Mouse (Mus musculus) CH12.LX (cell line): ENCODE data around the gene Cysltr2. TPM values are rescaled to one million over a fixed set of nuclear protein-coding genes. Genes with fewer than 3 reads are reported as not detected.

Experiments used
- DNase-seq: peaks from one replicate; pipeline ENCODE4 v3.0.0-alpha.2; 2013; ENCODE audit errors: extremely low read depth
- H3K27ac ChIP-seq: 2 replicates; pipeline ENCODE4 v1.5.1; 2012; ENCODE audit warnings: low read depth, mild to moderate bottlenecking, control low read depth, moderate library complexity; ENCODE audit not compliant: insufficient read depth
- H3K27me3 ChIP-seq: replicated peaks from 2 replicates; pipeline ENCODE3; 2012; ENCODE audit warnings: inconsistent platforms
- H3K36me3 ChIP-seq, 2 experiments: replicated peaks in 1 of 2; 2 replicates each; pipeline versions ENCODE3 to v1.6.1; 2012; ENCODE audit warnings: inconsistent platforms in 1 of 2, low read length in 1 of 2, mild to moderate bottlenecking in 1 of 2, mixed read lengths in 1 of 2, moderate library complexity in 1 of 2; ENCODE audit not compliant: control insufficient read depth in 1 of 2, insufficient read depth in 1 of 2
- H3K4me1 ChIP-seq, 2 experiments: 2 replicates each; pipeline ENCODE4 v1.6.1; 2012; ENCODE audit warnings: inconsistent platforms in 1 of 2, moderate library complexity in 1 of 2; ENCODE audit not compliant: insufficient read depth in 2 of 2, control insufficient read depth in 1 of 2
- H3K4me2 ChIP-seq: 2 replicates; pipeline ENCODE4 v1.6.1; 2012; ENCODE audit warnings: low read depth, mild to moderate bottlenecking, control low read depth; ENCODE audit not compliant: poor library complexity, insufficient read depth, severe bottlenecking
- H3K4me3 ChIP-seq, 3 experiments: fragments of 150-350 bp in 1 of 3; sonication (generic) in 1 of 3; replicated peaks in 1 of 3; 2 replicates each; pipeline versions ENCODE3 to v1.5.1; 2011 to 2012; ENCODE audit warnings: low read depth in 2 of 3, low read length in 2 of 3, mild to moderate bottlenecking in 2 of 3, moderate library complexity in 2 of 3, control low read depth in 1 of 3, improper control_type of control experiment in 1 of 3, inconsistent platforms in 1 of 3, mixed read lengths in 1 of 3; ENCODE audit not compliant: poor library complexity in 1 of 3
- H3K79me2 ChIP-seq: replicated peaks from 2 replicates; pipeline ENCODE4 v1.6.1; 2012; ENCODE audit warnings: mild to moderate bottlenecking, moderate library complexity; ENCODE audit not compliant: control insufficient read depth, poor library complexity, insufficient read depth, severe bottlenecking; ENCODE audit errors: extremely low read depth
- H3K9ac ChIP-seq: 2 replicates; pipeline ENCODE4 v1.6.1; 2012; ENCODE audit warnings: low read depth, mild to moderate bottlenecking, control low read depth, moderate library complexity; ENCODE audit not compliant: insufficient read depth
- H3K9me3 ChIP-seq: replicated peaks from 2 replicates; pipeline ENCODE3; 2012; ENCODE audit warnings: low read length, inconsistent platforms, mixed read lengths
- BHLHE40 ChIP-seq: IDR thresholded peaks from 2 replicates; pipeline ENCODE4 v1.6.1; 2011; ENCODE audit warnings: mild to moderate bottlenecking, low read depth, low read length, improper control_type of control experiment
- CHD2 ChIP-seq: IDR thresholded peaks from 2 replicates; pipeline ENCODE4 v1.6.1; 2011; ENCODE audit warnings: low read length, improper control_type of control experiment
- EP300 ChIP-seq: IDR thresholded peaks from 2 replicates; pipeline ENCODE4 v1.6.1; 2011; ENCODE audit warnings: low read length, improper control_type of control experiment
- ETS1 ChIP-seq: conservative IDR thresholded peaks from 2 replicates; pipeline ENCODE4 v1.6.1; 2012; ENCODE audit warnings: low read depth, mild to moderate bottlenecking, inconsistent platforms, low read length, improper control_type of control experiment, moderate library complexity
- IRF4 ChIP-seq: IDR thresholded peaks from 2 replicates; pipeline ENCODE4 v1.6.1; 2014; ENCODE audit warnings: low read depth, mild to moderate bottlenecking, inconsistent platforms, low read length, improper control_type of control experiment
- JUN ChIP-seq: IDR thresholded peaks from 2 replicates; pipeline ENCODE4 v1.6.1; 2011; ENCODE audit warnings: low read depth, mild to moderate bottlenecking, low read length, improper control_type of control experiment, moderate library complexity; ENCODE audit not compliant: insufficient read depth
- MAX ChIP-seq: IDR thresholded peaks from 2 replicates; pipeline ENCODE4 v1.6.1; 2011; ENCODE audit warnings: low read length, improper control_type of control experiment
- MAZ ChIP-seq: IDR thresholded peaks from 2 replicates; pipeline ENCODE4 v1.6.1; 2012; ENCODE audit warnings: low read depth, mild to moderate bottlenecking, inconsistent platforms, low read length, improper control_type of control experiment, moderate library complexity
- MEF2A ChIP-seq: IDR thresholded peaks from 2 replicates; pipeline ENCODE4 v1.6.1; 2014; ENCODE audit warnings: low read depth, mild to moderate bottlenecking, inconsistent platforms, low read length, improper control_type of control experiment, borderline replicate concordance
- MYC ChIP-seq: IDR thresholded peaks from 2 replicates; pipeline ENCODE4 v1.6.1; 2011; ENCODE audit warnings: low read depth, mild to moderate bottlenecking, improper control_type of control experiment, low read length
- NELFE ChIP-seq: IDR thresholded peaks from 2 replicates; pipeline ENCODE4 v1.6.1; 2011; ENCODE audit warnings: low read depth, low read length, improper control_type of control experiment
- NRF1 ChIP-seq: IDR thresholded peaks from 2 replicates; pipeline ENCODE4 v1.6.1; 2014; ENCODE audit warnings: low read depth, mild to moderate bottlenecking, inconsistent platforms, low read length, improper control_type of control experiment, moderate library complexity
- POLR2AphosphoS2 ChIP-seq: IDR thresholded peaks from 2 replicates; pipeline ENCODE4 v1.6.1; 2011; ENCODE audit warnings: low read depth, low read length, improper control_type of control experiment
- RCOR1 ChIP-seq: conservative IDR thresholded peaks from 2 replicates; pipeline ENCODE4 v1.6.1; 2012; ENCODE audit warnings: low read depth, mild to moderate bottlenecking, inconsistent platforms, low read length, improper control_type of control experiment
- TBP ChIP-seq: conservative IDR thresholded peaks from 2 replicates; pipeline ENCODE4 v1.6.1; 2011; ENCODE audit warnings: low read depth, low read length, improper control_type of control experiment
- TCF12 ChIP-seq: IDR thresholded peaks from 2 replicates; pipeline ENCODE4 v1.6.1; 2014; ENCODE audit warnings: low read depth, mild to moderate bottlenecking, inconsistent platforms, low read length, improper control_type of control experiment
- USF2 ChIP-seq: conservative IDR thresholded peaks from 2 replicates; pipeline ENCODE4 v1.6.1; 2011; ENCODE audit warnings: low read depth, low read length, improper control_type of control experiment
- dilution Hi-C: fragments of 300-500 bp; cut with MboI; formaldehyde crosslinking; loops from 2 replicates; pipeline ENCODE4 v1.14.3; 2020; ENCODE audit warnings: low sequenced_read_pairs; ENCODE audit not compliant: extremely low pct_unique_long_range_greater_than_20kb, extremely low pct_ligation_motif_present
- in situ Hi-C: fragments of 300-500 bp; cut with MboI; formaldehyde crosslinking; loops from 3 replicates; pipeline ENCODE4 v1.14.3; 2019; ENCODE audit warnings: low sequenced_read_pairs, low pct_ligation_motif_present, low pct_unique_long_range_greater_than_20kb, mixed read lengths
- polyA plus RNA-seq: library from polyadenylated mRNA; unstranded; fragments of >175 nt; gene quantifications from 2 replicates; pipeline ENCODE4 v1.2.1, GENCODE M21; 2012; ENCODE audit warnings: low read depth; ENCODE audit not compliant: insufficient read length
- total RNA-seq, 2 experiments: library from RNA; depleted of rRNA; stranded (reverse); fragments of 300-350 nt in 1 of 2; fragments of >200 nt in 1 of 2; gene quantifications; 2 replicates each; pipeline ENCODE4 v1.2.3; 2012 to 2014

Gene Cysltr2
- total and polyA plus RNA-seq, 3 experiments = 0.47 to 2.0 (median 0.89) TPM

- H3K9me3 ChIP-seq = no peaks in the 10 kb centered on the region
- peak overlapping the region in 2 of 3 experiments; percentile 2 to 23 for H3K4me3 ChIP-seq
- dilution Hi-C loops = no loop called here
Observed at GRCm38 (mm10) chr14:72982981-72983436, 65.9 kb downstream of the Cysltr2 start.

GRCm38 (mm10) chr14:72980761-72981160 lies 68.2 kb downstream of the Cysltr2 start:
- in situ Hi-C loops = loop anchor here (5.0 kb wide), 1 partner anchor 93 kb away; no protein-coding TSS in a partner anchor
- Histone ChIP-seq H3K9me3 (no peaks in the 10 kb centered on the region), H3K4me1 (peaks cover 20 to 29% of the 10 kb centered on the region in 2 experiments), H3K27me3 (no peaks in the 10 kb centered on the region), H3K27ac (no peak overlapping the region), H3K4me3 (no peak overlapping the region), H3K36me3 (no peaks in the 10 kb centered on the region), H3K4me2 (no peak overlapping the region), H3K9ac (no peak overlapping the region), H3K79me2 (no peaks in the 10 kb centered on the region)
- DNase-seq = peak; percentile 46
- dilution Hi-C loops = no loop called here
- TF ChIP-seq JUN (no peak), CHD2 (no peak), MYC (no peak), EP300 (peak; percentile 72), IRF4 (no peak), USF2 (no peak), MAX (0 out of 2 replicates have a peak, but pooled peaks have one; percentile 15), NELFE (no peak), BHLHE40 (peak; percentile 44), POLR2AphosphoS2 (no peak), MAZ (no peak), TCF12 (0 out of 2 replicates have a peak, but pooled peaks have one; percentile 24), ETS1 (peak; percentile 30; the same call in 1 of the 2 replicates)

More at GRCm38 (mm10) chr14:72982981-72983436, 65.9 kb downstream of the Cysltr2 start:
- peak overlapping the region; percentile 47 for H3K27ac ChIP-seq
- H3K9ac ChIP-seq = peak overlapping the region; percentile 49
- H3K27me3 ChIP-seq = no peaks in the 10 kb centered on the region
- H3K4me1 ChIP-seq = peaks cover 20 to 29% of the 10 kb centered on the region in 2 experiments
- H3K79me2 ChIP-seq = no peaks in the 10 kb centered on the region
- peak; percentile 52 for DNase-seq
- no peaks in the 10 kb centered on the region for H3K36me3 ChIP-seq
- peak overlapping the region; percentile 24 for H3K4me2 ChIP-seq
- in situ Hi-C loops = loop anchor here (5.0 kb wide), 1 partner anchor 96 kb away; no protein-coding TSS in a partner anchor
- TF ChIP-seq NRF1 = no peak
- TF ChIP-seq MAX = no peak
- 0 out of 2 replicates have a peak, but pooled peaks have one; percentile 14 for TF ChIP-seq RCOR1
- no peak for TF ChIP-seq MEF2A
- TF ChIP-seq TBP = no peak
- TF ChIP-seq CHD2 = 0 out of 2 replicates have a peak, but pooled peaks have one; percentile 44
- TF ChIP-seq BHLHE40 = peak; percentile 94
- 0 out of 2 replicates have a peak, but pooled peaks have one; percentile 10 for TF ChIP-seq EP300
